Mouse (Mus musculus): ENCODE measurements around the gene Mmp13.
"Not testable (repeated sequence)": the region's sequence is repeated elsewhere in the genome, so short reads cannot be mapped to it uniquely, and the experiment has no call there.

The Mmp13 gene

DNA sequence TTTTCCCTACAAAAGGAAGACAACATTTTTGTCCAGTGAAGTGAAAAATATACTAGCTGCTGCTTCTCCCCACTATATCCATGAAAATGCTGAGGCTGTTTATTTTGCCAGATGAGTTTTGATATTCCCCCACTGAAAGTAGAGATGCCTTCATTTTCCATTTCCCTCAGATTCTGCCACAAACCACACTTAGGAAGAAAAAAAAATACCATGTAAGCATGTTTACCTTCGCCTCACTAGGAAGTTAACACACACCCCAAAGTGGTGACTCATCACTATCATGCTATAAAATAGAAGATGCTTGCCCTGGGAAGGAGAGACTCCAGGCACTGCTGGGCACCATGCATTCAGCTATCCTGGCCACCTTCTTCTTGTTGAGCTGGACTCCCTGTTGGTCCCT lies at the start of gene Mmp13:
TSS of gene Mmp13 (plus strand) at position 301 of the 400 bp plus-strand sequence.
- DNase-seq (ENCODE audit: low spot score in 2 of 2), result no peak

DNA sequence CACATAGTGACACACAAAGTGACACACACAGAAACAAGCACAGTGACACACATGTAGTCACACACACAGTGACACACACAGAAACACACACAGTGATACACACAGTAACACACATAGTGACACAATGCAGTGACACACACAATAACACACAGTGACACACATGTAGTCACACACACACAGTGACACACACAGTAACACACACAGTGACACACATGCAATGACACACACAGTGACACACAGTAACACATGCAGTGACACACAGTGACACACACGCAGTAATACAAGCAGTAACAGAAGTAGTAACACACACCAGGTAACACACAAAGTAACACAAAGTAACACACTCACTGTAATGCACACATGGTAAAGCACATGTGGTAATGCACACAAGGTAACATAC lies 33.7 kb upstream of the Mmp13 start:
- no peak for DNase-seq (ENCODE audit: low spot score in 2 of 2)

DNA sequence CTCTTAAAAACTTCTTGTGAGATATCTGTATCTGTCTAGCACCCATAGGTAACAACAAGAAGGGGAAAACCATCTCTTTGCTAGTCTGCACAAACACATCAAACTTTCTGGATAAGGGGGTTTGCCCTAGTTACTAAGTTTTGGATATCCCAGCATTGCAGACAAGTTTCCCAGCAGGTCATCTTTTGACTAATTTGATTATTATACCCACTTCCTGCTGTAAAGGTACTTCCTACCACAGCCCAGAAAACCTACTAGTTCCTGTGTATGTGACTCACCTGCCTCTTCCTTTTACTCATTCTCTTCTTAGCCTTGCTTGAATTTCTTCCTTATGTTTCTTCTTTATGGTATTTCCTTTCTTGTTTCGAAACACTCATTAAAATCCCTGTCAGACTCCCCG lies 32.3 kb upstream of the Mmp13 start:
- no peak for DNase-seq (ENCODE audit: low spot score in 2 of 2)

DNA sequence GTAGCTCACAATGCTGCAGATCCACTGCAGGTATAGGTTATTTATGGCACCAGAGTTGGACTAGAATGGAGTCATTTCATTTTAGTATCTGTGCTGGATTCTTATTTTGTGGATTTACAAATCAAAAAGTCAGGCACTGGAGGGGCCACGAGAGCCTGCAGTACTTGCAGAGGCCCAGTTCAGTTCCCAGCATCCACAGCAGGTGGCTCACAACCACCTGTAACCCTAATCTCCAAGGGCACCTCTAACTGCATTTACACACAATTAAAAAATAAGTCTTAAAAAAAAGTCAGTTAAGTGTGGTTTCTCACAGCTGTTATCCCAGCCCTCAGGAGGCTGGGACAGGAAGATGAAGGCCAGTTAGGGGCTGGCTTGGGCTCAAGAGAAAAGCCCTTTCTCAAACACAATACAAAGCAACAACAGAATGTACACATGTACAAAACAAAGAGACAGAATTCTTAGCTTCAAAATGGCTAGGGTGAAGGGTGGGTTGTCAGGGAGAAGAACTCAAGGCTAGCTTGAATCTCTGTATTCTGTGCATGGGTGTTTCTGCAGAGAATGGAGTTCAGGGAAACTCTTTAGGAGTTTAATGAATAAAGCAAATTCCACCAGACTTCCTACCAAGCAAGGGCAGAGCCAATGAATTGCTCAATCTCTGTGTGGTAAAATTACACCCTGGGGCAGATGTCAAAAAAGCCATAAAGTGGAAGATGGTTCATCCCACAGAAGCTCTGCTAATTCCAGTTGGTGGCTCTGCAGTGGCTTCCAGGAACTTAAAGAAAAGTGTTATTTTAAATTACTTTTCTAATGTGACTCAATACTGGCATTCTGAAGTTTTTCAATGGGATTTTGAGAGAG lies 19.3 kb upstream of the Mmp13 start:
- DNase-seq (ENCODE audit: low spot score in 2 of 2), result no peak

DNA sequence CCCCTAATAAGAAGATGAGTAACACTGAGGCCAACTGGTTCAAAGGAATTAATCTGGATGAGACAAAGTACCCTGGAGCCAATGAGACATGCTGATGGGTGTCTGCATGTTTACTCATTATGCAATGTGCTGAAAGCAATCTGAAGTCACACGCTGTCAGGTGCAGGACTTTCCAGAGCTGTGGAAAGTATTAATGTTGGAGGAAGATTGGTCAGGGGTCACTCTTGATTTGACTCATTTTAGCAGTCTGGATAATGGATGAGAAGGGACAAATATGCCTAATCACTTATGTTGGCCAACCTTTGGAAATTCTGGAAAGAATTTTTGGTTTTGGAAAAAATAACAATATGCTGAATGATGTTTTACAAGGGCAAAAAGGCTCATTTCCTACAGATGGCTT lies 10.6 kb upstream of the Mmp13 start:
- DNase-seq (ENCODE audit: low spot score in 2 of 2), result no peak

DNA sequence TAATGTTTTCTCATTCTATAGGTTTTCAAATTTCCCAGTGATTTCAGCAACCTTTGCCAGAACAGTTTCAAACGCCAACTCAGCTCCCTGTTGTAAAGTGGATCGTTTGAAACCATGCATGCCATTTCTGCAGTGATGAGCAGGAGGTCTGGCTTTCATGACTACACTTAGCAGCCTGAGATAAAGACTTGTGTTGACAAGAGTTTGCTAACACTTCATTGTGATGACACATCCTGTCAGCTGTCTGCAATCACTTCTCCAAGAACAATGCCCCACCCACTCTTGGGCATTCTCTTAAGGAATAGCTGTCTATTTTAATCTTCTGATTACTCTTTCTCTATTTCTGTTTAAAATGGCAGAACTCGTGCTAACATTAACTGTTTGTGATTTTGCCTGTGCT lies 2.2 kb upstream of the Mmp13 start:
- no peak for DNase-seq (ENCODE audit: low spot score in 2 of 2)

DNA sequence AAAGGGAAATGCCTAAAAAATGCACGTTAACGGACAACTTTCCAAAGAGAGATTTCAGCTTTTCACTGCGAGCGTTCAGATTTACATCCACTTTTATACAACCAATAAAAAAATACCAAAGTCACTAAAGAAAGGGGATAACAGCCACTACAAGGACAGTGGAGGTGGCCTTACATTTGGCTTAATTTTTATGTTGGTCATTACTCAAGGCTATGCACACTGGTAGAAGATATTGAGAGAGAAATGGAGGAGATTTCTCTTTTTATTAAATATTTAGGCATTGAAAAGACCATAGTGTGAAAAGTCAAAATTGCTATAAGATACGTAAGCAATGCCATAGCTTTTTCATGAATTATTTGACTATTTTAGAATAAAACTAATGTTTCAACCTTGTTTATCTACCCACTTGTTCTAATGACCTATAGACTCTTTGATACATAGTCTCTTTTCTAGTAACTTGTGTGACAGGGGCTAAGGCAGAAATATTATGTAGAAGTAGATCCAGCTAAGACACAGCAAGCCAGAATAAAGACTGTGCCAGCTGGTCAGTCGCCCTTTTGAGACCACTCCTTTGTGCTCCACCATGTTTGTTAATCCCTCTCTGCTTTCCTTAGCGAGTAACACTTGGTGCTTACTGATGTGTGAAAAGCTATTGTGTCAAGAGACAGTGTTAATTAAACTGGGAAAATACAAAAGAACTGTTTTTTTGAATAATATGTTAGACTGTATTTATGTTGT lies 10.4 kb downstream of the Mmp13 start:
- DNase-seq (ENCODE audit: low spot score in 2 of 2), result no peak

DNA sequence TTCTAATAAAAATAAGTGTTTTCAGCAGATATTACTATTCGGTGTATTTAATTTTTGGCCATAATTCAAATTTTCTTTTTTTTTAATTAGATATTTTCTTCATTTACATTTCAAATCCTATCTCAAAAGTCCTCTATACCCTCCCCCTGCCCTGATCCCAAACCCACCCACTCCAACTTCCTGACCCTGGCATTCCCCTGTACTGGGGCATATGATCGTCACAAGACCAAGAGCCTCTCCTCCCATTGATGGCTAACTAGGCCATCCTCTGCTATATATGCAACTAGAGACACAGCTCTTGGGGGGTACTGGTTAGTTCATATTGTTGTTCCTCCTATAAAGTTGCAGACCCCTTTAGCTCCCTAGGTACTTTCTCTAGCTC lies 11.0 kb downstream of the Mmp13 start:
- DNase-seq (ENCODE audit: low spot score in 2 of 2), result not testable (repeated sequence)

DNA sequence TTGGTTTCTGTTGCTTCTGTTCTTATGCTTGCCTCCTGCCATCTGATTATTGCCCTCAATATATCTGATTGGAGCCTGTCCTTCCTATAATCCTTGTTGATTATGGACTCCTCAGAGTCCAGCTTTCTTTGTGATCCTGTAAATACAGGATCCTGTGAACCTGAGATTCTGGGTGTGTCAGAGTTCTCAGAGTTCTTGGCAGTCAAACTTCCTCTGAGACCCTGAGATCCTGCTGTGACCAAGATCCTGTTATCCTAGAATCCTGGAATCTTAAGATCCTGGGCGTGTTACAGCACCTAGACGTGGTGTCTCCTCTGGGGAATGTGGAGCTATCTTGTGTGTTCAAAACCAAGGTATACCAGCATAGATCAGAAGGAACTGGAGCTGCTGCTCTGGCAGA lies 17.2 kb downstream of the Mmp13 start:
- no peak for DNase-seq (ENCODE audit: low spot score in 2 of 2)

DNA sequence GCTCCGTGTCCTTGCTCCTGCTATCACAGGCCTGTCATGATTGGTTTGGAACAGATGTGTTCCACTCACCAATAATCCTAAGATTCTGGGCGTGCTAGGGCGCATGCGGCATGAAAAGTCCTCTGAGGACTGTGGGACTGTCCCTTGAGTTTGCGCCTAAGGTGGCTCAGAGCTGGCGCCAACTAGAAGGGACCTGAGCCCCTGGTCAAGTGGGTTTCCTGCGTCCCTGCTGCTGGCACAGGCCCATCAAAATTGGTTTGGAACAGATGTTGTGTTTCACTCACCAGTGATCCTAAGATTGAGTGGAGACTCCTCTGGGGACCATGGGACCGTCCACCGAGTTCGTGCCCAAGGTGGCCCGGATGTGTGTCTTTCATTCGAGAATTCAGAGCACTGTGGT lies 17.6 kb downstream of the Mmp13 start:
- DNase-seq (ENCODE audit: low spot score in 2 of 2), result no peak

DNA sequence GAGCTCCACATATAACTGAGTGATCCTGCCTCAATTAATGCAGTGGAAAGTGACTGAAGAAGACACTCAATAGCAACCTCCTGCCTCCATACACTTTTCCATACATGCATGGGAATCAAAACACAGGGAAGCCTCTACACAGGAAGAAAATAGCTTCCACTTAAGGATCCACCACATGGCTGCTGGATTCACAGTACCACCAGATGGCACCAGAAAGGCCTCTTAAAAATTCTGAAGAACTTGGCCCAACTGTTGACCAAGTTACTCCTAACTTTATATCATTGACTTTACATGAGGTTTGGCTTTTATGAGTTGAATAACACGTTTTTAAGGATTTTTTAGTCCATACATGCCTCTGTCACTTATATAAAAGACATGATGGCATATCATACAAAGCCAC lies 19.8 kb downstream of the Mmp13 start:
- DNase-seq (ENCODE audit: low spot score in 2 of 2), result no peak

DNA sequence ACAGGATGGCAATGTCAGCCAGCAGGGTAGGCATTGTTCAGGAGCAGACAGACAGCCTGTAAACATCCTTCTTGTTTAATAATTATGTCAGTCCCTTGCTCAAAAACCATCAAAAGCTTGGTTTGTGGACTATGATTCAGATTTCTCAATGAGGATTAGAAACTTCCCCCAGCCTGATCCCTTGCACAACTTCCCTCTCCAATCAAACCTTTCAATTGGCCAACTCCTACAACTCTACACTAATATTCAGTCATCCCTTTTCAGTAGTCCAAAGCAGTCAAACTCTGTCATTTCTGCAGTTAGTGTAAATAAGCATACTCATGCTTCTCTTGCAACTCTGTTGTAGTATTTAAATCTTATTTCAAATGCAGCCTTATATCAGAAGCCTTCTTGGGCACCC lies 59.5 kb downstream of the Mmp13 start:
- DNase-seq (ENCODE audit: low spot score in 2 of 2), result no peak
